Mouse (Mus musculus) 416B (cell line): Measurements from ENCODE around the gene Lin7a.

Experiments
- DNase-seq: peaks from one replicate; pipeline ENCODE4 v3.0.0; 2011; ENCODE audit warnings: low read depth

The Lin7a gene

DNA sequence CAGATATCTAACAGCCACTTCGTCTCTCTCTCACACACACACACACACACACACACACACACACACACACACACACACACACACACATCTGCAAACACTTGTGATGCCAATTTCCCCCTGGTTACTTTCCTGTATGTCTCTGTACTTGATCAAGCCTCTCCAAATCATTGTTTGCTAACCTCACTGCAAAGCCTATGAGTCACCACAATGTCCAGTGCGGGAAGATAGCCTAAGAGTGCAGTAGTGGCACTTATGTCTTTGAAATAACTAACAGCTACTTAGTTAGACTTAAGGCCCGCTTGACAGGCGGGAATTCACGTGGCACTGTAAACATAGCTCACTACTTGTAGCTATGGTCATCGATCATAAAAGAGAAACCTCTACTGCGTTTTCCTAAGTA lies 196.3 kb downstream of the Lin7a start:
- no peak for DNase-seq
